Mouse (Mus musculus) 3134 (cell line): ENCODE measurements around the gene Rb1.

Experiments used
- DNase-seq: peaks from one replicate; pipeline ENCODE4 v3.0.0-alpha.2; 2011; ENCODE audit warnings: low spot score; ENCODE audit not compliant: insufficient read length; ENCODE audit errors: extremely low read depth

Rb1 gene

GRCm38 (mm10) chr14:73279096-73279495, 46.5 kb downstream of the Rb1 start:
- DNase-seq, result no peak

- no peak for DNase-seq
These were observed 53.8 kb downstream of the Rb1 start for GRCm38 (mm10) chr14:73271807-73272206.

GRCm38 (mm10) chr14:73266166-73266565, 59.5 kb downstream of the Rb1 start:
- no peak for DNase-seq

- DNase-seq, result no peak
These were observed 63.4 kb downstream of the Rb1 start for GRCm38 (mm10) chr14:73262210-73262609.

GRCm38 (mm10) chr14:73258181-73258580, 67.4 kb downstream of the Rb1 start:
- DNase-seq, result no peak

- DNase-seq, result no peak
These were observed 68.3 kb downstream of the Rb1 start for GRCm38 (mm10) chr14:73257348-73257747.

- no peak for DNase-seq
These were observed 70.1 kb downstream of the Rb1 start for GRCm38 (mm10) chr14:73255426-73255970.

- no peak for DNase-seq
These were observed 71.2 kb downstream of the Rb1 start for GRCm38 (mm10) chr14:73254412-73254811.

GRCm38 (mm10) chr14:73253453-73254251, 72.0 kb downstream of the Rb1 start:
- DNase-seq, result no peak

GRCm38 (mm10) chr14:73252276-73252675, 73.3 kb downstream of the Rb1 start:
- DNase-seq, result no peak

GRCm38 (mm10) chr14:73250056-73250455, 75.6 kb downstream of the Rb1 start:
- DNase-seq, result no peak

- no peak for DNase-seq
These were observed 81.5 kb downstream of the Rb1 start for GRCm38 (mm10) chr14:73244061-73244597.

- no peak for DNase-seq
These were observed 85.8 kb downstream of the Rb1 start for GRCm38 (mm10) chr14:73239857-73240256.

GRCm38 (mm10) chr14:73239291-73239690, 86.3 kb downstream of the Rb1 start:
- DNase-seq, result peak; percentile 25

- DNase-seq, result peak; percentile 41
These were observed 86.9 kb downstream of the Rb1 start for GRCm38 (mm10) chr14:73238498-73239250.

GRCm38 (mm10) chr14:73237848-73238321, 87.7 kb downstream of the Rb1 start, which contains the start of gene Lpar6:
Gene Lpar6, plus strand, starts transcription at chr14:73237895.
- DNase-seq, result peak; percentile 76

GRCm38 (mm10) chr14:73234468-73235031, 91.1 kb downstream of the Rb1 start:
- DNase-seq, result peak; percentile 62

GRCm38 (mm10) chr14:73231286-73231982, 94.2 kb downstream of the Rb1 start:
- DNase-seq, result no peak

- DNase-seq, result no peak
These were observed 98.8 kb downstream of the Rb1 start for GRCm38 (mm10) chr14:73226849-73227248.

GRCm38 (mm10) chr14:73226346-73226745, 99.3 kb downstream of the Rb1 start:
- no peak for DNase-seq
